Mouse (Mus musculus): ENCODE measurements at regions not wholly inside any gene's neighbourhood (a gene's known extent, or its start where the extent isn't known, plus 50 kb on each side); places are given as distances from the start of the nearest gene placed in this dataset.

DNA sequence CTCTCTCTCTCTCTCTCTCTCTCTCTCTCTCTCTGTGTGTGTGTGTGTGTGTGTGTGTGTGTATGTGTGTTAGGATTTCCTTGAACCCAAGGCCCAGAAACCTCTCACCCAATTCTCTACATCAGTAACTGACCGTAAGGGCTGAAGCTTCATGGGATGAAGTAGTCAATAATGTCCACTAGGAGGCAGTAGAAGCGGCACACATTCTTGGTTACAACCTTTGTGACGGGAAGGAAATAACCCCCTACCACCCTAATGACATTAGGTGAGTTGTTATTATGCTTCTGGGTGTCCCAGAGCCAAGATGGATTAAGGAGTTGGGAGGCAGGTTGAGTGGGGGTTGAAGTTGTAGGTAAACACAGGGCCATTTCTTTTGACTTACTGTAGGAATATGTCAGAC is 55.5 kb upstream of the Itprid1 start:
- peak; percentile 32 for TF ChIP-seq CTCF (IDR thresholded peaks at IDR 0.05)
- CTCF ChIA-PET: no interaction called here

DNA sequence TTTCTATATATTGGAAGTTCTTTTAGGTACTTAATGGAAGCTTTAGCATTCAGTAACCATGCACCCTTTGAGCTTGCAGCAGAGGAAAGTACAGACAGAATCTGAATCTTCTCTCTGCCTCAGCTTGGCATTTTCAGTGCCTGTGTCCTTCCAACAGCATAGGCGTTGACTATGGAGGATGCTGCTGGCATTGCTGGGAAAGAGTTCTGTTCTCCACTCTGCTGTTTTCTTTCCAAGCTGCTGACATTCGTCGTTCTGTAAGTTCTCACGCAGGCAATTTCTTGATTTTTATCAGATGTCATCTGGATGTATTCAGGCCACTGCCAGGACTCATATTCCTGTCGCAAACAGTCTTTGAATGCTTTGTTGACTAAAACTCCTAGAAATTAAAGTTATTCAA is 61.2 kb upstream of the Itprid1 start:
- in situ Hi-C loops (cut with MboI; ENCODE audit: low pct_unique_long_range_greater_than_20kb): no loop called here
- TF ChIP-seq CTCF (IDR thresholded peaks at IDR 0.05): no peak
- H3K27me3 ChIP-seq: no peaks in the 10 kb centered on the region
- POLR2A ChIA-PET: no interaction called here
- ATAC-seq (no peak), DNase-seq (ENCODE audit: low read depth, low spot score) (no peak)
- CTCF ChIA-PET: no interaction called here

More for the DNA sequence above, 55.5 kb upstream of the Itprid1 start:
- POLR2A ChIA-PET: no interaction called here
- DNase-seq (ENCODE audit: low read depth, low spot score): no peak
- ATAC-seq: no peak
- in situ Hi-C loops (cut with MboI; ENCODE audit: low pct_unique_long_range_greater_than_20kb): no loop called here
- H3K27me3 ChIP-seq: peaks cover 3% of the 10 kb centered on the region

DNA sequence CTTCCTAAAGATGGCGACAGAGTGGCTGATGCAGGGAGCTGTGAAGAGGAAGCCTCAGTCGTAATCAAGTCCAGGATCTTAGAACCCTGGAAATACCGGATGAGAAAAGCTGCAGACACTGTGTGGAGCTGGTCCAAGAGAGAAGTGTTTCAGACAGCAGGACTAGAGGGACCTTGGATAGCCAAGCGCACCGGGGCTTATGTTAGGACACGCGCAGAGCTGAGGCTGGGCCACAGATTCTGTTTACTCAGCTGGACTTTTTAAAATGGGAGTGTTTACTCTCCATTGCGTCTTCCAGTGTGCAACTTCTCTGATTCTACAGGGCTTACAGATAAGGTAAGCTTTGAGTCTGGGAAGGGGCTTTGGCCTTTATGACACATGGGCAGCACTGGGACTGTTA is 66.4 kb upstream of the Itprid1 start:
- DNase-seq (ENCODE audit: low read depth, low spot score) (no peak), ATAC-seq (no peak)
- CTCF ChIA-PET: no interaction called here
- in situ Hi-C loops (cut with MboI; ENCODE audit: low pct_unique_long_range_greater_than_20kb): no loop called here
- H3K27me3 ChIP-seq: no peaks in the 10 kb centered on the region
- POLR2A ChIA-PET: no interaction called here
- TF ChIP-seq CTCF (IDR thresholded peaks at IDR 0.05): no peak

DNA sequence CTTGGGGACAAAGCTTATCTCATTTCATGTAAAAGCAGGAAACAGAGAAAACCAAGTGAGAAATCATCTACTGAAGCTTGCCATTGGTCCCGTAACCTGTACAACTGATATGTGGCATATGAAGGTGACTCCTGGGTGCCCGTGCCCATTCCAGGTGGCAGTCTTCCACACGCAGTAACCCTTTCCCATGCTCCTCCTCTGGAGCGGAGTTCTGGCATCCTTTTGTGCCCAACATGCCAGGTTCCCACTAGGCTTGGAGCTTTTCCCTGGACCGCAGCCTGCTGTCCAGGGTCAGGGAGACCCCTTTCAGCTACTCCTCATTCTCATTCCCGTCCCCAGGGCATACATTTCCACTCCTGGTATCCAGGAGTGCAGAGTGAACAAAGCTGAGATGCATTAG is 74.4 kb upstream of the Neurod6 start:
- in situ Hi-C loops (cut with MboI; ENCODE audit: low pct_unique_long_range_greater_than_20kb): no loop called here
- ATAC-seq (no peak), DNase-seq (ENCODE audit: low read depth, low spot score) (no peak)
- TF ChIP-seq CTCF (IDR thresholded peaks at IDR 0.05): no peak
- no peaks in the 10 kb centered on the region for H3K27me3 ChIP-seq
- ChIA-PET POLR2A (interaction anchor here (0.7 kb wide), 1 partner anchor 38 kb away, joined by 4 read pairs; no protein-coding TSS in a partner anchor), CTCF (no interaction called here)

DNA sequence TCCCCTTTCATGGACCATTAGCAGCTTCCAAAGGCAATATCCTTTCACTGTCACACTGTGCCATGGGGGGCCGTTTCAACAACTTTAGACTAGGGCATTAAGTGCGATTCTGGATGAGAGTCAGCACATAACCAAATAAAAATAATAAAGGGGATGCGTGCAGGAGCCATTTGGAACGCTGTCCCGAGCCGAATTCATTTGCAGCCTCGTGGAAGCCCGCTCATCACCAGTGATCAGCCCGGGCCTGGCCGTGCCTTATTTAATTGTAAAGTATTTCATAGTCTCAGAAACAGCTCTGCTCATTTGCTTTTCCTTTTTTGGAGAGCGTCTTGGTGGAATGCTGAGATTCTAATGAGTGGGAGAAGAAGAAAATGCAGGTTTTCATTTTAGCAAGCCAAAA is 69.8 kb upstream of the Neurod6 start:
- no peak for DNase-seq (ENCODE audit: low read depth, low spot score)
- POLR2A ChIA-PET: no interaction called here
- in situ Hi-C loops (cut with MboI; ENCODE audit: low pct_unique_long_range_greater_than_20kb): no loop called here
- H3K27me3 ChIP-seq: peaks cover 3% of the 10 kb centered on the region
- CTCF ChIA-PET: no interaction called here
- TF ChIP-seq CTCF (IDR thresholded peaks at IDR 0.05): no peak
- no peak for ATAC-seq

DNA sequence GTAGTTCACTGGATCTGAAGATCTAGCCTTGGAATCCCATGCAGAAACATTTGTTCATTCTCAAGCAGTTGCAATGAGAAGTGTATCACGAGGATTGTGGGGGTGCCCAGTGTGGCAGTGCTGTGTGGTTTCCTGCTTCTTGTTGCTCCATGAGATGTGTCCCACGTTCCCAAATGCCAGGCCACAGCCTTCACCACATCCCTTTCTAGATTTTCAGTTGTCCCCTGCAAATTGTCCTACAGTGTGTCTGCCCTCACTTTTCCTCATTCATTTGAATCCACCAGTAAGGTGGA is 64.7 kb upstream of the Neurod6 start:
- ChIA-PET POLR2A (no interaction called here), CTCF (no interaction called here)
- in situ Hi-C loops (cut with MboI; ENCODE audit: low pct_unique_long_range_greater_than_20kb): no loop called here
- DNase-seq (ENCODE audit: low read depth, low spot score) (no peak), ATAC-seq (no peak)
- TF ChIP-seq CTCF (IDR thresholded peaks at IDR 0.05): no peak
- H3K27me3 ChIP-seq: peaks cover 10% of the 10 kb centered on the region

DNA sequence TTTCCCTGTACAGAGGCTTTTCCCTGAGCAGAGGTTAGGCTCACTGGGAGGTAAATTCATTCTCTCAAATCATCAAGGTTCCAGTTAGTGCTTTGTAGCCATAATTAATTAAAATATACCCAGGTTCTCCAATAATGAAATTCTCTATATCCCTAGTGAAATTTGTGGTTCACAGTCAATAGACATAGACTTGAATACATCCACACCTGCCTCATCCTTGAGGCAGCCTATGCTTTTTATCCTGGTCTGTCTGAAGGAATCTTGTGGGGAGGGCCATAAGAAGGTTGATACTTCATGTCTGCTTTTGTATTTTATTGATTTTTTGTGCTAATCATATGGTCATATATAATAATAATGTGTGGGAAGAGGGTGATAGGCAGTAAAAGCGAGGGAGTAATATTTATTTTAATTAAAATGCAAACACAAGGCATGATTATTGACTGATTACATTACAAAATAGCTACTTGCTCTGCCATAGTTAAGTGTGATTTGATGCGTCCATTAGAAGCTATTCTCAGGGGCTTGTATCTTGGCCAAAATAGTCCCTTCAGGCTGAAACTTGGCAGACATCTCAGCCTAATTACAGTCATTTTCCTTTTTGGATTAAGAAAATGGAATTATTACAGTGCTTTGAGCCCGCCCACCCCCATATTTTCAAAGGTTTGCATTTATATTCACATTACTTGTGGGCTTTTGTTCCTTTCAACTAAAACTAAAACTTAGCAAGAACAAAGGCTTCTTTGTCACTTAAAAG is 64.2 kb upstream of the Neurod6 start:
- peaks cover 10% of the 10 kb centered on the region for H3K27me3 ChIP-seq
- CTCF ChIA-PET: no interaction called here
- no peak for ATAC-seq
- POLR2A ChIA-PET: no interaction called here
- DNase-seq (ENCODE audit: low read depth, low spot score): no peak
- no peak for TF ChIP-seq CTCF (IDR thresholded peaks at IDR 0.05)
- in situ Hi-C loops (cut with MboI; ENCODE audit: low pct_unique_long_range_greater_than_20kb): no loop called here

DNA sequence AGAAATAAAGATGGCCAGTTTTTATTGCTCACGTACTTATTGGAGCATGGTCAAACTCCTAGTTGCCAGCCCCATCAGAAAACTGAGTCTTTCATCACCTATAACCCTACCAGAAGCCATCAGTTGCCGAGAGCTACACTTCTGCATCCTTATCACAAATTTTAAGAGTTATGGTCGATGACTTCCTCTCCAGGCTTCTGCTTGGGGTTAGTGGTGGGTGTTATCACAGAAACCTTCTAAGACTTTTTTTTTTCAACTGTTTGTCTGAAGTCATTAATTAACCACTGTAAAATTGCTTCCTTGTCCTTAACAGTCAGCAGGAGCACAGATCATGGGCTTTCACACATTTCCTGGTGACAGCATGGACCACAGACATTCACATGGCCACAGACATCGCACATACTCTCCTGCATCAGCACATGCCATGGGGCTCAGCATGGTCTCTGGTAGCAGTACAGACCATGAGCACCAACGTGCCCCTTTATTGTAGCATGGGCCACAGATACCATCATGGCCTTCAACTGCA is 50.3 kb upstream of the Neurod6 start:
- no peak for DNase-seq (ENCODE audit: low read depth, low spot score)
- H3K27me3 ChIP-seq: peaks cover 8% of the 10 kb centered on the region
- no peak for ATAC-seq
- no peak for TF ChIP-seq CTCF (IDR thresholded peaks at IDR 0.05)
- POLR2A ChIA-PET: no interaction called here
- CTCF ChIA-PET: no interaction called here
- in situ Hi-C loops (cut with MboI; ENCODE audit: low pct_unique_long_range_greater_than_20kb): no loop called here

Measured in Patski (cell line).